Mouse (Mus musculus) left cerebral cortex, postnatal 4 days (tissue): ENCODE data around the gene Ddi2. TPM values are rescaled to one million over a fixed set of nuclear protein-coding genes. Genes with fewer than 3 reads are reported as not detected.

ENCODE experiments used
- DNase-seq: peaks from one replicate; pipeline ENCODE4 v3.0.0-alpha.2; 2022
- intact Hi-C: fragments of 180-260 bp; cut with DNase I; formaldehyde crosslinking; loops from one replicate; pipeline ENCODE4 v1.15.1; 2025
- total RNA-seq, 2 experiments: library from RNA; stranded (reverse); gene quantifications; 2 replicates each; pipeline ENCODE4 v1.2.3; 2021

Gene Ddi2
- total RNA-seq, 2 experiments from 2014 or later: 26.3 to 26.7 TPM

DNA sequence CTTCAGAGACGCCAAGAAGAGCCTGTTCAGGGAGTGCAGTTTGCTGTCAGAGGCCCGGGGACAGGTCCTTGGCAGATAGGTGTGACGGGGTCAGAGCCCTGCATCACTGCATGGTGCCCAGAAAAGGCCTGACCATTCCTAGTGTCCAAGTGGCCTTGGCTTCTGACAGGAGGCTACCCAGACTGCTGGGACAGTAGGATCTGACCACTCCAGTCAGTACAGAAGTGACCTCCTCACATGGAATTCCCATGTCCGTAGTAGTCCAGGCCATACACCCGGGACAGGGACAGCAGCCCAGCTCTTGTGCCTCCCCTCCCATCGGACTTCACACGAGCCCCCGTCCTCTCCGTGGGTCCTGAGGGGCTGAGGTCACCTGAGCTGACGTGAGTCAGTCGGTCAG, 93.2 kb downstream of the Ddi2 start:
- no peak for DNase-seq
- intact Hi-C loops: no loop called here

DNA sequence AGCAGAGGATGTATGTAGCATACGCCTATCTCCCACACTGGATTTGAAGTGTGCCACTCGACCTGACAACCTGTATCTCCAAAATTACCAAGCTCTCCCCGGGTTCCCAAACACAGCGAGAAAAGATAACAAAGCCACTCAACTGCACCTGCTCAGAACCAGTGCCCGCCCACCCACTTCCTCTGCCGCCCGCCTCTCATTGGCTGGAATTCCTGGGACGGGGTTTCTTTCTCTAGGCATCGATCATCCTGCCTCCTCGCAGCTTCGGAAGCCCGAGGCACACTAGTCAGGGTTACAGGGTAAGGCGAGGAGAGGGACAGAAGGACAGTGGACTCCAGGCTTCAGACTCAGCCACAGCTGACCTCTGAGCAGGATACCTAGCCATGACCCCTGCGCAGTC, 94.6 kb downstream of the Ddi2 start:
- no peak for DNase-seq
- intact Hi-C loops: no loop called here

Other genes with a start within 250 kb of the Ddi2 start
- gene Spen, start 184.8 kb downstream of the Ddi2 start, total RNA-seq: 10 to 100 TPM; 80.6 to 86.1 TPM
- 10 to 100 TPM; 19.8 to 23.8 TPM for gene Fblim1, start 117.3 kb downstream of the Ddi2 start, total RNA-seq
- gene Tmem82, start 104.8 kb downstream of the Ddi2 start, total RNA-seq: under 1 TPM; 0.38 to 0.46 TPM
- 1 to 10 TPM; 1.1 to 1.7 TPM for gene Slc25a34, start 99.6 kb downstream of the Ddi2 start, total RNA-seq
- 10 to 100 TPM; 44.1 to 51.1 TPM for gene Plekhm2, start 58.5 kb downstream of the Ddi2 start, total RNA-seq
- gene Rsc1a1, start 37.8 kb downstream of the Ddi2 start, total RNA-seq: 1 to 10 TPM in 1 of 2 experiments, under 1 TPM in 1; 0.42 to 2.2 TPM
- not detected for gene Agmat, start 23.3 kb upstream of the Ddi2 start, total RNA-seq
- 10 to 100 TPM; 22.4 to 27.9 TPM for gene Dnajc16, start 67.5 kb upstream of the Ddi2 start, total RNA-seq
- 10 to 100 TPM; 26.9 to 29.7 TPM for gene Casp9, start 70.2 kb upstream of the Ddi2 start, total RNA-seq
- gene Cela2a, start 102.7 kb upstream of the Ddi2 start, total RNA-seq: not detected
- not detected for gene Ctrc, start 122.9 kb upstream of the Ddi2 start, total RNA-seq
- gene Efhd2, start 151.5 kb upstream of the Ddi2 start, total RNA-seq: 10 to 100 TPM; 29.5 to 31.8 TPM